Mouse (Mus musculus) intestine, postnatal 0 days (tissue): ENCODE measurements around the gene Cpn1. TPM values are rescaled to one million over a fixed set of nuclear protein-coding genes. Genes with fewer than 3 reads are reported as not detected.

ENCODE experiments used
- ATAC-seq: fragments of 200-750 bp; cut with Nextera tagmentation; 2 replicates; pipeline ENCODE4 v1.8.0; 2017; ENCODE audit warnings: mild to moderate bottlenecking, moderate TSS enrichment, moderate library complexity
- H3K27ac ChIP-seq: fragments of 300-500 bp; sonication (generic); 2 replicates; pipeline ENCODE4 v1.5.1; 2014; ENCODE audit warnings: mild to moderate bottlenecking, low read depth, low read length, moderate library complexity
- H3K27me3 ChIP-seq: fragments of 300-500 bp; sonication (generic); replicated peaks from 2 replicates; pipeline ENCODE4 v1.6.1; 2014; ENCODE audit warnings: low read length, mixed read lengths; ENCODE audit not compliant: control insufficient read depth, insufficient read depth
- H3K36me3 ChIP-seq: fragments of 300-500 bp; sonication (generic); 2 replicates; pipeline ENCODE4 v1.6.1; 2014; ENCODE audit warnings: mild to moderate bottlenecking, moderate library complexity; ENCODE audit not compliant: control insufficient read depth, insufficient read depth
- H3K4me1 ChIP-seq: fragments of 300-500 bp; sonication (generic); replicated peaks from 2 replicates; pipeline ENCODE4 v1.6.1; 2014; ENCODE audit warnings: antibody characterized with exemption, low read length, mixed read lengths; ENCODE audit not compliant: control insufficient read depth, insufficient read depth
- H3K4me2 ChIP-seq: fragments of 300-500 bp; sonication (generic); replicated peaks from 2 replicates; pipeline ENCODE4 v1.6.1; 2014; ENCODE audit warnings: low read depth, mild to moderate bottlenecking, moderate library complexity
- H3K4me3 ChIP-seq: fragments of 300-500 bp; sonication (generic); 2 replicates; pipeline ENCODE4 v1.5.1; 2014; ENCODE audit warnings: low read depth, low read length
- H3K9ac ChIP-seq: fragments of 300-500 bp; sonication (generic); 2 replicates; pipeline ENCODE4 v1.6.1; 2014; ENCODE audit warnings: mild to moderate bottlenecking, low read depth, low read length
- H3K9me3 ChIP-seq: fragments of 300-500 bp; sonication (generic); 2 replicates; pipeline ENCODE4 v1.6.1; 2016; ENCODE audit warnings: mixed run types; ENCODE audit not compliant: control insufficient read depth
- CTCF ChIP-seq: sonication (generic); IDR thresholded peaks from 2 replicates; pipeline ENCODE4 v1.5.1; 2016; ENCODE audit warnings: low read depth, mild to moderate bottlenecking, control low read depth, antibody characterized with exemption, moderate library complexity
- WGBS: fragments of 180-500 bp; shearing (Covaris S2); extraction: QIAGEN DNeasy Blood & Tissue Kit; methylation state at CpG from one replicate; pipeline ENCODE4 v1.1.7; 2014; 5-methylcytosine and 5-hydroxymethylcytosine counted together
- polyA plus RNA-seq: library from polyadenylated mRNA; unstranded; fragments of >200 nt; fragmentation: Nextera tagmentation; extraction: Ambion mirVana; gene quantifications from 2 replicates; pipeline ENCODE4 v1.2.1, GENCODE M21; 2015

The Cpn1 gene
- polyA plus RNA-seq, 1 experiment from 2014 or later, result 14.3 TPM

GRCm38 (mm10) chr19:44024921-44025585 lies 38.7 kb upstream of the Cpn1 start:
- ATAC-seq, result peak; percentile 87
- H3K36me3 ChIP-seq, result no peaks in the 10 kb centered on the region
- 52% methylated on average over 13 of the region's 13 CpGs for WGBS

GRCm38 (mm10) chr19:44023066-44023465 lies 36.7 kb upstream of the Cpn1 start:
- no peak for ATAC-seq
- Histone ChIP-seq H3K4me2 (no peak overlapping the region), H3K9ac (no peak overlapping the region), H3K4me1 (peaks cover 4% of the 10 kb centered on the region), H3K27me3 (no peaks in the 10 kb centered on the region), H3K9me3 (no peaks in the 10 kb centered on the region), H3K27ac (no peak overlapping the region), H3K36me3 (no peaks in the 10 kb centered on the region), H3K4me3 (no peak overlapping the region)
- TF ChIP-seq CTCF, result peak; percentile 50
- 62% methylated on average over 5 of the region's 5 CpGs for WGBS

More at GRCm38 (mm10) chr19:44024921-44025585, 38.7 kb upstream of the Cpn1 start:
- Histone ChIP-seq H3K4me1 (peaks cover 4% of the 10 kb centered on the region), H3K4me2 (no peak overlapping the region), H3K4me3 (no peak overlapping the region), H3K9ac (no peak overlapping the region), H3K9me3 (no peaks in the 10 kb centered on the region), H3K27ac (no peak overlapping the region), H3K27me3 (no peaks in the 10 kb centered on the region)
- TF ChIP-seq CTCF, result no peak

- ATAC-seq, result peak; percentile 74
- H3K27ac ChIP-seq, result peak overlapping the region; percentile 57; the same call in 1 of the 2 replicates
Measured at GRCm38 (mm10) chr19:44021502-44021901, 35.1 kb upstream of the Cpn1 start.

GRCm38 (mm10) chr19:44019739-44020138 lies 33.4 kb upstream of the Cpn1 start:
- Histone ChIP-seq H3K9ac (no peak overlapping the region), H3K4me3 (no peak overlapping the region), H3K9me3 (no peaks in the 10 kb centered on the region), H3K27me3 (no peaks in the 10 kb centered on the region), H3K36me3 (no peaks in the 10 kb centered on the region), H3K4me2 (no peak overlapping the region), H3K4me1 (peaks cover 4% of the 10 kb centered on the region), H3K27ac (0 out of 2 replicates have a peak overlapping the region, but pooled peaks have one; percentile 4)
- 59% methylated on average over 7 of the region's 7 CpGs for WGBS
- TF ChIP-seq CTCF, result no peak
- no peak for ATAC-seq

More at GRCm38 (mm10) chr19:44021502-44021901, 35.1 kb upstream of the Cpn1 start:
- 33% methylated on average over 4 of the region's 4 CpGs for WGBS
- Histone ChIP-seq H3K4me3 (no peak overlapping the region), H3K27me3 (no peaks in the 10 kb centered on the region), H3K4me1 (peaks cover 4% of the 10 kb centered on the region), H3K9me3 (no peaks in the 10 kb centered on the region), H3K4me2 (no peak overlapping the region), H3K36me3 (no peaks in the 10 kb centered on the region), H3K9ac (no peak overlapping the region)
- TF ChIP-seq CTCF, result no peak

- Histone ChIP-seq H3K4me2 (no peak overlapping the region), H3K4me3 (no peak overlapping the region), H3K4me1 (no peaks in the 10 kb centered on the region), H3K36me3 (no peaks in the 10 kb centered on the region), H3K9me3 (no peaks in the 10 kb centered on the region), H3K27me3 (no peaks in the 10 kb centered on the region), H3K9ac (no peak overlapping the region), H3K27ac (no peak overlapping the region)
- 36% methylated on average over 6 of the region's 6 CpGs for WGBS
- no peak for TF ChIP-seq CTCF
- ATAC-seq, result no peak
Measured at GRCm38 (mm10) chr19:44013862-44014261, 27.5 kb upstream of the Cpn1 start.

- Histone ChIP-seq H3K4me3 (no peak overlapping the region), H3K4me1 (no peaks in the 10 kb centered on the region), H3K9ac (no peak overlapping the region), H3K27ac (no peak overlapping the region; the same call in 1 of the 2 replicates), H3K9me3 (no peaks in the 10 kb centered on the region), H3K4me2 (no peak overlapping the region), H3K36me3 (no peaks in the 10 kb centered on the region), H3K27me3 (no peaks in the 10 kb centered on the region)
- WGBS, result 56% methylated on average over 15 of the region's 15 CpGs
- 0 out of 2 replicates have a peak, but pooled peaks have one; percentile 19 for ATAC-seq
- TF ChIP-seq CTCF, result no peak
Measured at GRCm38 (mm10) chr19:44008784-44009183, 22.4 kb upstream of the Cpn1 start.
